Mouse (Mus musculus): ENCODE measurements at regions not wholly inside any gene's neighbourhood (a gene's known extent, or its start where the extent isn't known, plus 50 kb on each side); places are given as distances from the start of the nearest gene placed in this dataset.

DNA sequence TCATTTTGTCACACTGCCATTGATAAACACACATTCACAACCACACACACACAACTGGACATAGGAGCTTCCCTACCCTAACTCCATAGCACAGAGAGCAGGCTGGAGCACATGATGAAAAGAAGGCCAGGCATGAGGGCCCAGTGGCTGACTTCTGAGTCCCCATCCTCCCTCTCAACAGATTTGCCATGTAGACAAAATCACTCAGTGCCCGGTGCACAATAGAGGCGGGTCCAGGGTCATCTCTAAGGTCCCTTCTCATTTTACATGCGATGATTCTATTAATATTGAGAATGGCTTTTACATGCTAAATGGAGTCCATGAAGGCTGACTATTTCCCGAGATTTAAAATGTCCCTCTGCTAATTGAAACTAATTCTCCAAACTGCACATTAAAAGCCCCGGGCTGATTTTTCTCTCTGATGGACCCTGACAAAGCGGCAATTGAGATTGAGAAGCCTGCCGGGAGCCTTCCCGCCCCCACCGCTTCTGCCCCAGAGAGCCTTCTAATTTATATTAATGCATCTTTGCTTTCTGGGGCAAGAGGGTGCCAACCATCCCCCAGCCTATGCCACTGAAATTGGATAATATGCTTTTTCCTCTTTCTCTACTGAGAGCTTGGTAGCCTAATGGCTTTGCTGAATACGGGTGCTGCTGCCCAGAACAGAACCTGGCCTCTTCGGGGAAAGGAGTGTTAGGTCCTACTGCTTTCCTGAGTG lies 252.7 kb upstream of the Dio3 start:
- no peak for DNase-seq (ENCODE audit: low read depth, low spot score)

DNA sequence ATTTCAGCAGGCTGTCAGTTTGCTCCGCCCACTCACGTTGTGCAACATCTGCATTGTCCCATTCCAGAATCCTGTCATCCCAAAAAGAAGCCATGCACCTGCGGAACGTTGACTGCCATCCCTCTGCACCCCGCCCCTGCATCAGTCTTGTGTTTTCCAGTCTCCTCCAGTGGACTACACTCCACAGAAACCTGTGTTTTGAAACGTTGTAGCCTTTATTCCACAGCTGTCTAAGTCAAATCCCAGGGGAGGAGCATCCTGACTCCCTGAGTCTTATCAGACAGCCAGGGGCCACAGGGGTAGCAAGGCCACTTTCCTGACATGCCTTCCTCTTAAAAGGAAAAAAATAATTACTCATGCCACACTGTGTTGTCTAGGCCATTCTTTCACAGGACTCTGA lies 251.5 kb upstream of the Dio3 start:
- no peak for DNase-seq (ENCODE audit: low read depth, low spot score)

DNA sequence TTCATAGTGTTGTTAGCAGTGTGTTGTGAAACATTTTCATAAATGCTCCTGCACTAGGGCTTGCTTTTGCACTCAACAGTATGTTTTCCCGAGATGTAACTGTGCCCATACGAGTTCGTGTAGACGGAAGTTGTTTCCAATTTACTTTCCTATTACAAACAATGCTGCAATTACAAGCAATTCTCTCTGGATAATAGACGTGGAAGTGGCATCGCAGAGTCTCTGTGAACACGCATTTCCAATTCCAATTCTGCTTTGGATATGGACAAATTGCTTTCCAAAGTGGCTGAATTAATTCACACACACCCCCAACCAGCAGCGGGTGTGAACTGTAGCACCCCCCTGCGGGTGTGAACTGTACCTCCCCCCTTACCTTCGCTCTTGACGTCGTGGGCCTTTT lies 250.9 kb upstream of the Dio3 start:
- DNase-seq (ENCODE audit: low read depth, low spot score) = no peak

DNA sequence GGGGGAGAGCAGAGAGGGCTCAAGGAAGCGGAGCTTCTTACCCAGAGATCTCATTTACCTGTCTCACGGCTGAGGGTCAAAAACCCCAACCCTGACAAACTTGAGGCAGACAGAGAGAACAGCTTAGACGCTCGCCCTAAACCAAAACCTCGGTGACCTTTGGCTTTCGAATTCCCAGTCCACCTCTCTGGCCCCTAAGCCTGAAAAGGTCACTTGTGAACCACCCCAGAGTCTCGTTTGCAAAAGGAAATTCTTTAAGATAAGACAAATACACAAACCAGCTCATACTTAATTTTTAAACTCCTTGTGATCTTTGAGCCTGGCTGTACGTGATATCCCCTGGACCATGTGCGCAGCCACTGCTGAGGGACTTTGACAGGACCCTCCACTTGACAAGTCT lies 250.2 kb upstream of the Dio3 start:
- no peak for DNase-seq (ENCODE audit: low read depth, low spot score)

DNA sequence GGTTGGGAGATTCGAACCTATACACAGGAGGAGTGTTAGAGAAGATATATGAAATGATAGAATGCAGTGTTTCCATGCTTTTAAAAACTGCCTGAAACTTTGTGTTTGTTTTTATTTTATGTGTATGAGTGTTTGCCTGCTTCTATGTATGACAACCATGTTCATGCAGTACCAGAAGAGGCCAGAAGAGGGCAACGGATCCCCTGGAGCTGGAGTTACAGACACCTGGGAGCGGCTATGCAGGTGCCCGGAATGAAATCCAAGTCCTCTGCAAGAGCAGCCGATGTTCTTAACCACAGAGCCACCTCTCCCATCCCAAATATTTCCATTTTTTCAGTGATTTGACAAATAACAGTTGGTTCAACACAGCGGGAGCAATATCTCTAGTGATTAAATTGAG lies 247.5 kb upstream of the Dio3 start:
- DNase-seq (ENCODE audit: low read depth, low spot score) = peak; percentile 53

DNA sequence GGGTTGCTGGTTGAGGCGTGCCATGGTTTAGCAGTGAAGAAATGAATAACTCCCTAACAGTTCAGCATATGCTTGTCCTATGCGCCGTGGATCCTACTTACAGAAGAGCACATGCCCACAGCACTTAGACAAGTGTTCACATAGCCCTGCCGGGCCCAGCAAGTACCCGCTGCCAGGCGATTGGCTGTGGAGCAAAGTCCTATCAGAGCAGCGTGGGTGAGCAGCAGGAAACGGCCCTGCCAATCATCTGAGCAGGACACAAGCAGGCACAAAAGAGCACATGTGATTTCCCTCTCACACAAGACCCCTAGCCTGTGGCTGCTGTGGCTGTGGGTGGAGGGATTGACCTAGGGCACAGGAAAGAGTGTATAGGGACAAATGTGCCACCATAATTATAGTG lies 243.7 kb upstream of the Dio3 start:
- DNase-seq (ENCODE audit: low read depth, low spot score) = no peak

DNA sequence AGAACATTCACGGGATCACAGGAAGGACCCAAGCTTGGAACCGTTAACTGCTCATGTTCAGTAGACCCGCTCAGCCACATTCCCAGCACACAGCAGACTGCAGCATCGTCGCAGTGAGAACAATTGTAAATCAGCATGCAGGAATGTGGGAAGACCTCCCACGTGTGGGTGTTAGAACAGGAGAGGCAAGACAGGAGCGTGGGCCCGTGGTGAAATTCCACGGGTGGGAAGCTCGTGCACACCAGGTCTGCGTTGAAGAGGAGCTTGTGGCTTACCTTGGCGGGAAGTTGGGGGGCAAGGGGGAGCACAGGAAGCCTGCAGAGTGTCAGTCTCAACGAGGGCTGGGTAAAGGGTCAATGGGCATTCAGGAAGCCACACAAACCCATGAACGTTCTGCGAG lies 238.2 kb upstream of the Dio3 start:
- DNase-seq (ENCODE audit: low read depth, low spot score) = no peak

DNA sequence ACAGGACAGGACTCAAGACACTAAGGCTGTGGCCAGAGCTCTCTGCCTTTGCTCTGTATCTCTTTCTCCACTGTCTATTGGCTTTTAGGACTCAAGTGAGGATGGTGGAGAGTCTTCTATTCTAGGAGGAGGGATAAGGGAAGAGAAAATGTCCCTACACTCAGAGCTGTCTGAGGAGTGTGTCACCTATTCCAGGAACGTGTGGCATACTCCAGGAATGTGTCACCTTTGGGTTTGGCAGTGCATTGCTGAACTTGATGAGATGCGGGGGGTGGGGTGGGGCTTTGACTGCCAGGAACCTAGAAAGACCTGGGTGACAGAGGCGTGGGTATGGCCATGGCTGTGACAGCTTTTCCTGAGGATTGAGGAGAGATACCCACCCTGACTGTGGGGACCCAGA lies 237.1 kb upstream of the Dio3 start:
- peak; percentile 31 for DNase-seq (ENCODE audit: low read depth, low spot score)

DNA sequence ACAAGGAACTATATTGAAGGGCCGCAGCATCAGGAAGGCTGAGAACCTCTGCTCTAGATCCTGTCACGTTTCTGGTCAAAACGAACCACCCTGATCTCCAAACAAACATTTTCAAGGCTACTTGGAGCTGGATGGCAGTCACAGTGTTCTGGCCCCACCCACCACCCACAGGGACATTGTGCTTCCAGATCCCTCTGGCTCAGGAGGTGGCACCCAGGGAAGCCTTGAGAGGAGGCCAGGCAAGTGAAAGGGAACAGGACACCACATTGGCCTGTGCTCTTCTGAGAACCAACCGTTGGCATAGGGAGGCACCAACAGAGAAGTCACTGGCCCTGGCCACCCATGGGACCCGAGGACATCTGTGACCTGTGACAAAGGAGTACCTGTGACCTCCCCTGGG lies 234.6 kb upstream of the Dio3 start:
- DNase-seq (ENCODE audit: low read depth, low spot score) = peak; percentile 6

DNA sequence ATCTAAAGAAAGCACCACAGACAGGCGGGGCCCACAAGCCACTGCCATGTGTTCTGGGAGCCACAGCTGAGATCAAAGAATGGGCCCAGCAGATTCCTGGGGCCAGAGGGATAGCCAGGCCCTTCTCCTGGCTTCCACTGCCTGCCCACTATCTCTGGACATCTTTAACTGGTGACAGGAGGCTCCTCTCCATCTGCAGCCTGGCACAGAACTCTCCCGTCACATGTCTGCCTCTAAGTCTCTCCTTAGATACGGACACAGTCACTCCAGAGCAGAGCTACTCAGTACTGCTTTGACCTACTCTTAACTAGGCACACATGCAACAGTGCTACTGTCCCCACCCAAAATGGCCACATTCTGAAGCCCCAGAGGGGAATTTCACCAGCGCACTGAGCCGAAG lies 234.1 kb upstream of the Dio3 start:
- DNase-seq (ENCODE audit: low read depth, low spot score) = no peak

DNA sequence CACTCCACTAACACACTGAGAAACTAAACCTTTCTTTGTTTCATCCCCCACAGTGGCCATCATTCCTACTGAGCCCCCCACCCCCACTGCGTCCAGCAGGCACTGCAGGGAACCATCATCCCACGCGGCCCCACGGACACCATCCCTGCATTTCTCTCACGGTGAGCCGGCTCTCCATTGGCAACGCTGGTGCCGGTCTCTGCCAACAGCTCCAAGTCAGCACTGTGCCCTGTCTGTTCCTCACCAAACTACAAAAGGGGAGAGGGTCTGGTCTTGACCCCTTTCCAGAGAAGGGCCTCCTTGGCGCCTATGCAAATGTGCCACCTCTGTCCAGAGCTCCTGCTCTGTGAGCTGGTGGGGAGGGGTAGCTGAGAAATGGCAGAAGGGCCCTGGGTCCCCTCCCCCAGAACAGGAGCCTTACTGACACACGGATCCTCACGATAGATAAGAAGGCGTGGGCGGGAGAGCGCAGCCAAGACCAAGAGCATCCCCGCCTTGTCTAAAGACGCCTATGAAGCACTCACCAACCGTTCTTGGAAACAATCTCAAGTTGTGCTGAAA lies 233.0 kb upstream of the Dio3 start:
- no peak for DNase-seq (ENCODE audit: low read depth, low spot score)

DNA sequence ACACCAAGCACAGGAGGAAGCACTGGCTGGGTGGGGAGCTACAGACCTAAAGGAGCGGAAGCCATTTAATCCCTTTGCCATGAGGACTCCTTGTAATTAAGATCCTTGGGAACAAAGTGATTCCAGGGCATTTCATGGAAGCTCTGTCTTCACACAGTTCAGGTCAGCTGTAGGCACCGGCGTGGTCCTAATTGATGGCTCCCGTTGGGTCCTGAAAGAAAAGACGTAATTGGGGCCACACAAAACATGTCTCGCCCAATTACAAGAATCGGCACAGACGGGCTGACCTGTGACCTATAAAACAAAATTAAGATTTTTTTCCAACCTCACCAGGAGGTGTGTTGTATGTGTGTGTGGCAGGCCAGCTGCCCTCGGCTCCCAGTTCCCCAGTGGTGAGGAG lies 232.3 kb upstream of the Dio3 start:
- no peak for DNase-seq (ENCODE audit: low read depth, low spot score)

DNA sequence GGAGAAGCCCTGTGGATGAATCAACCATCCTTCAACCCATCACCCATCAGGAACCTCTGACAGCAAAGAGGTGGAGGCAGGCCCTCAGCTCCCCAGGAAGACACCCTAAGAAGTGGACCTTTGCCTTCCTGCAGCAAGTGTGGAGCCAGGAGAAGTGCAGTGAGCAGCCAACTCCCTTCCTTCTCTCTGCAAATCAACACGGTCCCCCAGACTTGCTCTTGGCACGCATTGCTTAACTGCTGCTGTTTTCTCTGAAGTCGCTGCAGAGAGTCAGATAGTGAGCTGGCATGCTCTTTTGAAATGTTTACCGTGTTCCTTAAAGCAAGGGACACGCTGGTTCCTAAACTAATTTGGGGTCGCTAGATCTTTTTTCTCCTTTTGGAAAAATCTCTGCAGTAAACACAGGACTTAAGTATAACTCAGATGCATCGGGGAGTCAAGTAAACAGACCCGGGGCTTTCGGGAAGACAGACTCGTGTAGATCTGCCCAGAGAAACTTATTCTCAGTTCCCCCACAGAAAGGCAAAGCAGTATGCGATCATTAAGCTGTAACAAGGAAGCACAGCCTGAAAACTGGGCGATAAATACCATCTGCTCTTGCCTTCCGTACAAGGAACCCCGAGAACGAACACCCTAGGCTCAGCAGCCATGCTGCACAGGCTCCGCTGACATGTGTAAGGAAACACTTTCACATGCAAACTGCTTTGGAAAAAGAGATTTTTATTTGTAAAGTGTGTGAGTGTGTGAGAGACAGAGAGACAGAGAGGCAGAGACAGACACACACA lies 231.2 kb upstream of the Dio3 start:
- DNase-seq (ENCODE audit: low read depth, low spot score) = no peak

DNA sequence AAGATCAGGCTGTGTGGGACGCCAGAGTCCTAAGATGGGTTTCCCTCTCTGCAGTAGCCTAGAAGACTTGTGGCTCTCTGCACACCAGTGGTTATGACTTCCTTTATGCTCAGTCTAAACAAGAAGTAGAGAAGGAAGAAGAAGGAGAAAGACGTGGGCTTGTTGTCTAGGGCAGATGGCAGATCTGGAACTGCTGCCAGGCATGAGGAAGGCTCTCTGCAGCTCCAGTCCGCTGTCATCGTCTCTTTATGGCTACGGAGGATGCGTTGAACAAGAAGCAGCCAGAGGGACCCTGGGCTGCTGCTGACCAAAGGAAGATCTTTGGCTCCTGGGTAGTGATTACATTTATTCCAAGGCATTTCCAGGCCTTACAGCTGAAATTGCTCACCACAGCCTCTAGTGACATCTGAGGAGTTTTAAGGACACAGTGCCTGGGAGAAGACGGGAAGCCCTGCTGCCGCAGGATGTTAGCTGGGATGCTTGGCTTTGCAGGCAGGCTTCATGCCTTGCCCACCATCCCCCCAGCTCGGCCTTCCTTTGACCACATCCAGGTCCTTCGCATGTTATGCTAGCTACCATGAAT lies 229.6 kb upstream of the Dio3 start:
- no peak for DNase-seq (ENCODE audit: low read depth, low spot score)

DNA sequence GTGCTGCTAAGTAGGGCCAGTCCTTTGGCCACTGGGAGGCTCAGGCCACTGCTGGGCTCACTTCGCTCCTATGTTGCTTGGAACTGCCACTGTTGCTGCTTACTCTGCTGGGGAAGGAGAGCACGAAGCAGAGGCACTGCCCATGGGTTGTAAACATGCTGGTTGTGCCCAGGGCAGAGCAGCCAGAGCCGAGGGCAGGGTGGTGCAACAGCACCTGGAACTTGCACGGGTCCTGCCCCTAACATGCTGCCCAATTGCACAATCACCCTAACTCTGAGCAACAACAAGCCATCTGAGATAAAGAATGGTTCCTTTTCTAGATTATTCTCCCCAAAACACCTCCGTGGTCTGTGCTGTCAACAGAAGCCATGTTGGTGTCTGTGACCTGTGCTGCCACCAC lies 219.5 kb upstream of the Dio3 start:
- DNase-seq (ENCODE audit: low read depth, low spot score) = no peak

DNA sequence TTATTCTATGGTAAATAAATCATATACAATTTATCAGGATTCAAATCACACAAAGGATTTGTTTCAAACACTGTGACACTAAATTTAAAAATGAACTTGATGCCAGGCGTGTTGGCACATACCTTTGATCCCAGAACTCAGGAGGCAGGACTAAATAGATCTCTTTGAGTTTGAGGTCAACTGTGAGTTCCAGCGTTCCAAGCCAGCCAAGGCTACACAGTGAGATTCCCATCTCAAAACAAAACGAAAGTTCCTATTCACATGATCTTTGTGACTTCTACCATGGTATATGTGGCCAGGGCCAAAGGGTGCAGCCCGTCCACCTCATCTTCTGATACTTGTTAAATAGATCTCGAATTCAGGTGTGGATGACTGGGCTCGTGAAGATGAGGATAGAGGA lies 216.9 kb upstream of the Dio3 start:
- no peak for DNase-seq (ENCODE audit: low read depth, low spot score)

DNA sequence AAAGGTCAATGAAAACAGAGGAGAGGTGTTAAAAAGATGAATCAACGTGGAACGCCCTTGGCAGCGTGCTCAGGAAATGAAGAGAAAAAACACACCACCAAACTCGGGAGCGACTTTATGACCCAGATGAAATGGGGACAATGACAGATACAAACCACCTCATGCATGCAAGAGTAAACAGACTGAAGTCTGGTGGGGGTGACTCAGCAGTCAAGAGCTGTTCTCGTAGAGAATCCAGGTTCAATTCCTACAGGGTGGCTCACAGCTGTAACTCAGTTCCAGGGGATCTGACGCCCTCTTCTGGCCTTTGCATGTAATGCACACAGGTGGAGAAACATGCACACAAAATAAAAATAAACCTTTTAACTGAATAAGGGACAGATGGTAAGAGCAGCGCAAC lies 215.9 kb upstream of the Dio3 start:
- DNase-seq (ENCODE audit: low read depth, low spot score) = peak; percentile 24

DNA sequence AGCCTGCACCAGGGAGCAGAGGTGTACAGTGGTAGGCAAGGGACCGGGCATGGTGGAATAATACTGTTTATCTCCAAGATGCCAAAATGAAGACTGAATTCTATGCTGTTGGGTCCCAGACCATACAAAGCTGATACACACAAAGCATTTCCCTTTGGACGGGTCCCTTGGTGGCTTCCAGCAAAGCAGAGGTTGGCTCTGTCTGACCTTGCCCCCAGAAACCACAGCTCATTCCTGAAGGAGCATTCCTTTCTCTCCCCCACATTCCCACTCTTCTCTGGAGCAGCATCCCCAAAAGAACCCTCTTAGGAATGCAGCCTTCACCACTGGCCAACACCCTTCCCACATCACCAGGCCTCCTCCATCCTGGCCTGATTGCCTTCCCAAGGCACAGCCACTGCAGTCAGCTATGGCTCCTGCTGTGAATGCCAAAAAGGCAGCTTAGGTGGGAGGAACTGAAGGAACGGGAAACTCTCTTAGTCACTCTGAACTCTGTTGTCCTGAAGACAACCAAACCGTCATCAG lies 212.4 kb upstream of the Dio3 start:
- peak; percentile 83 for DNase-seq (ENCODE audit: low read depth, low spot score)

DNA sequence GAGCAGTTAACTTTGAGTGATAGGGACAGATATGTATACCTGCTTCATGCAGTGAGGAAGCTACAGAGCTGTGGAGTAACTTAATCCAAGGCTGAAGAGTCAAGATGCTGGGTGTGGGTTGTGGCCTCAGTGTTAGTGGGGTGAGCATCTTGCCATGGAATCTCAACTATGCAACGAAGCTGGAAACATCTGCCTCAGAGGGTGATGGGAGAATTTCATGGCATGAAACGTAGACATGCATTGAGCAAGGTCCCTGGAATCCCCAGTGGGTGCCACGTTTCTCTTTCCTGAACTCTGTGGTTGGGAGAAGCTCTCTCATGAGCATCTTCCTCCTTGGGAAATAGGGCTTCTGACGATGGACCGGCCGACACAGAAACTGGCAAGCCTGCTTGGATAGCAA lies 208.4 kb upstream of the Dio3 start:
- peak; percentile 60 for DNase-seq (ENCODE audit: low read depth, low spot score)

DNA sequence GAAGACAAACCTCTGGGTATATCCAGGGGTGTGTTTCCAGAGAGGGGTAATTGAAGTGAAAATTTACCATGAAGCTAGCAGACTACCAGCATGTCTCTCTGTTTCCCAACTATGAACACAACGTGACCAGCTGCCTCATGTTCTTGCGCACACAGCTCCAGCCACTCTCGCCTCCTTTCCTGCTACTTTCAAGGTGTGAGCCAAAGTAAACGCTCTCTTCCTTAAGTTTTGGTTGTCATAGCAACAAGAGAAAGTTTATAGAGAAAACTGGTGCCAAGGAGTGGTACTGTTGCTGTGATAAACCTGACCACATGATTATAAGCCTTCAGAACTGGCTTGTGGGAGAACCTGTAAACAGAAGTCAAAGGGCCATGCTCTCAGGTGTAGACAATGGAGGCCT lies 207.0 kb upstream of the Dio3 start:
- DNase-seq (ENCODE audit: low read depth, low spot score) = no peak

DNA sequence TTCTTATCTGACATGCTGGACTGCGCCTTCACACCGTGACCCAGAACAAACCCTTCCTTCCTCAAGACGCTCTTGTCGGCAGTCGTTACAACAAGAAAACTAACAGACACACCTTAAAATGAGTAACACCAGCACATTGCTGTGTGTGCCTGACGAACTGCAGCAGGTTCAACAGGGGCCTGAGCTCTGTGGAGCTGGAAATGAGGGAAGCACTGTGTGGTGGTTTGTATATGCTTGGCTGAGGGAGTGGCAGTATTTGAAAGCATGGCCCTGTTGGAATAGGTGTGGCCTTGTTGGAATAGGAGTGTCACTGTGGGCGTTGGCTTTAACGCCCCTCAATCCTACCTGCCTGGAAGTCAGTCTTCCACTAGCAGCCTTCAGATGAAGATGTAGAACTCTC lies 203.9 kb upstream of the Dio3 start:
- no peak for DNase-seq (ENCODE audit: low read depth, low spot score)

DNA sequence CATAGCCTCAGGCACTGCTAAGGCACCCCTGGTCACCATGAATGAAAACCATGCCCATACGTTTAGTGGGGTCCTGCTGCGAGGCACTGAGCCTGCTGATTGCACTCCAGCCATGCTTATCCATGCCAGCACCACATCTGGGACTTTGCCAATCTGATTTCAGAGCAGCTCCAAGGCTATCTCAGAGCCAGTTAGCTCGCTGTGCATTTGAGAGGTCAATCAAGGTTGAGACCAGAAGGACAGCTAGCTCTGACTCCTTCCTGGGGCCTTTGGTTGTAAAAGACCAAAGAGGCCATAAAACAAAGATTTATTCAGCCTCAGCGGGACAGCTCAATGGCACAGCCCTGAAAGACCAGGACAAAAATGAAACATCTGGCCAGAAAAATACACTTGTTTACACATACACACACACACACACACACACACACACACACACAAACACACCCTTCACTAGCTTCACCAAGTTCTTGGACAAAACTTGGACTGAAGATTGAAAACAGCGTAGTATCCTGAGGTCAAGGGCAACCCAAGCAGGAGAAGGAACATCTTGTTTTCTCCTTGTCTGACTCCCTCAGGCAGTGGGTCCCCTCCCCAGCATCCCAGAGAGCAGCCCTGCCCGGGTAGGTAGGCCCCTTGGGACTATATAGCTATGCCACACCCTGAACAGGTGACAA lies 201.5 kb upstream of the Dio3 start:
- no peak for DNase-seq (ENCODE audit: low read depth, low spot score)

Data from 3T3-L1 (cell line).